Mouse (Mus musculus): ENCODE data around the gene Pced1a. TPM values are rescaled to one million over a fixed set of nuclear protein-coding genes. Genes with fewer than 3 reads are reported as not detected.

Pced1a gene
- 10 to 100 TPM; 17.4 to 24.5 (median 19.7) TPM for total RNA-seq (2022)

GRCm38 (mm10) chr2:130424126-130424853 is at the start of gene Pced1a, which contains the start of gene Vps16:
Pced1a (minus strand) TSS chr2:130424701.
Vps16 (plus strand) TSS chr2:130424339.
- peak; percentile 88 for DNase-seq

- no peak for DNase-seq
Measured at GRCm38 (mm10) chr2:130472908-130473510, 48.5 kb upstream of the Pced1a start.

GRCm38 (mm10) chr2:130469935-130470334 is 45.4 kb upstream of the Pced1a start:
- no peak for DNase-seq

GRCm38 (mm10) chr2:130469366-130469765 is 44.9 kb upstream of the Pced1a start:
- no peak for DNase-seq

- DNase-seq = no peak
Measured at GRCm38 (mm10) chr2:130466438-130466837, 41.9 kb upstream of the Pced1a start.

GRCm38 (mm10) chr2:130461287-130462071 is 37.0 kb upstream of the Pced1a start:
- no peak for DNase-seq

- no peak for DNase-seq
Measured at GRCm38 (mm10) chr2:130459576-130459975, 35.1 kb upstream of the Pced1a start.

GRCm38 (mm10) chr2:130457871-130458270 is 33.4 kb upstream of the Pced1a start:
- DNase-seq = no peak

GRCm38 (mm10) chr2:130454748-130455370 is 30.4 kb upstream of the Pced1a start:
- no peak for DNase-seq

- no peak for DNase-seq
Measured at GRCm38 (mm10) chr2:130453421-130453820, 28.9 kb upstream of the Pced1a start.

GRCm38 (mm10) chr2:130452266-130452665 is 27.8 kb upstream of the Pced1a start:
- no peak for DNase-seq

- no peak for DNase-seq
Measured at GRCm38 (mm10) chr2:130451727-130452090, 27.2 kb upstream of the Pced1a start.

- no peak for DNase-seq
Measured at GRCm38 (mm10) chr2:130451086-130451726, 26.7 kb upstream of the Pced1a start.

GRCm38 (mm10) chr2:130450434-130450796 is 25.9 kb upstream of the Pced1a start:
- DNase-seq = peak; percentile 58

- peak; percentile 84 for DNase-seq
Measured at GRCm38 (mm10) chr2:130449794-130450433, 25.4 kb upstream of the Pced1a start, which contains the start of gene Ptpra. Ptpra (plus strand) TSS chr2:130450278.

GRCm38 (mm10) chr2:130449021-130449793 is 24.7 kb upstream of the Pced1a start:
- no peak for DNase-seq

GRCm38 (mm10) chr2:130448449-130448848 is 23.9 kb upstream of the Pced1a start:
- no peak for DNase-seq

- no peak for DNase-seq
Measured at GRCm38 (mm10) chr2:130442162-130442561, 17.7 kb upstream of the Pced1a start.

GRCm38 (mm10) chr2:130439840-130440480 is 15.5 kb upstream of the Pced1a start:
- no peak for DNase-seq

GRCm38 (mm10) chr2:130438861-130439260 is 14.4 kb upstream of the Pced1a start:
- DNase-seq = no peak
